Mouse (Mus musculus): ENCODE results near the gene Zfp819.

DNA sequence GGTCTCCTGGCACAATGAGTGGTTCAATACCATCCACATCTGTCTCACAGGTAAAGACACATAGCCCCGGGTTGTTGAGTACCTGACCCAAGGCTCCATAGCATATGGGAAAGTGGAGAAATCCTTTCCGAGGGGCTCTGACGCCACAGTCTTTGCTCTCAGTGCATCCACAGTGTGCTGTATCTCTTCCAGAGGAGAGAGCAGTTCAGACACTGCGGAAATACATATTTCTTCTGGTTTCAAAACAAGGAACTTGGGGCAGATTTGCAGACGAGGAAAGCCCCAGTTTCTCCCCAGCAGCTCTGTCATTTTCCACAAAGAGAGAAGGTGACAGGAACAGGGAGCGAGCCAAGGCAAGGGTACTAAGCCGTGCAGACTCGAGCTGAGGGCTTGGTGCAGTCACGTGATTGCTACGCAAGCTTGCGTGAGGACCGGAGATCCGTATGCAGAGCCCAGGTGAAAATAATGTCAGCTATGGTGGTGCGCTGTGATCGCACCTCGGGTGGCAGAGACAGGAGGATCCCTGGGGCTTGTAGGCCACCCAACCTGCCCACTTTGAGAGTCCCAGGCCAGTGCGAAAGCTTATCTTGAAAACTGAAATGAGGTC, 36.2 kb downstream of the Zfp819 start:
- TF ChIP-seq CTCF (IDR thresholded peaks at IDR 0.05; ENCODE audit: control insufficient read depth, insufficient read depth, insufficient replicate concordance, low read depth, low read length) (no peak), POLR2A (IDR thresholded peaks at IDR 0.05; ENCODE audit: control insufficient read depth, low read depth, low read length) (no peak)

Data from testis, adult 2 months (tissue).